Mouse (Mus musculus): ENCODE data around the gene Drp2.

Gene Drp2

DNA sequence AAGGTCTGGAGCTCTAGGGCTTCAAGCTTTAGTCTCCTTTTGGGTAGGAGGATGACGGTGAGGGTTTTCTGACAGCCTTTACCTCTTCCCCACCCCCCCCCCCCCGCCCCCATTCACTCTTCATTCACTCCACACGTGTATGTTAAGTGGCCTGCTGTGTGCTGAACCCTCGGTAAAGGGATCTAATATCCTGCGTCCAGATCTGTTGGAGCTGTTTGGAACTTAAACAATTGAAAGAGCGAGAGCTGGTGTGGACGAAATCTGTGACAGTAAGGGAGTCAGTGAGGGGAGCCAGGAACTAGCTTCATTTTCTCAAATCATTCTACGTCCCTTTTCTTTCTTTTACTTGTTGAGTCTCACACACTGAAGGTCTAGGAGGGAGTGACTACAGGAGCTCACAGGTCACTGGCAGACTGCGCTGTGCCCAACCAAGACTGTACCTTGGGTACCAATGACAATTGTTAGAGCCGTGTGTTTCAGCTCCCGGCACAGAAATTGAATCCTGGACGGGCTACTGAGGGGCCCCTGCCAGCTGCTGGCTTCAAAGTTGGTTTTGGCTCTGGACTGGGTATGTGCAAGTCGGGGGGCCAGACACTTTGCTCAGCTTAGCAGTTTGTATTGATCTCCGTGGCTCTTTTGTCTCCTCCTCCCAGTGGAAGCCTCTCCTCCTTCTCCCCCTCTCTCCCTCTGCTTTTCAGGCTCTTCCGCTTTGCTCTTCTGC, at the start of gene Drp2:
Gene Drp2 (plus strand): TSS at position 689 of the 721 bp plus-strand sequence.
- in situ Hi-C loops (cut with MseI, MboI) = no loop called here

DNA sequence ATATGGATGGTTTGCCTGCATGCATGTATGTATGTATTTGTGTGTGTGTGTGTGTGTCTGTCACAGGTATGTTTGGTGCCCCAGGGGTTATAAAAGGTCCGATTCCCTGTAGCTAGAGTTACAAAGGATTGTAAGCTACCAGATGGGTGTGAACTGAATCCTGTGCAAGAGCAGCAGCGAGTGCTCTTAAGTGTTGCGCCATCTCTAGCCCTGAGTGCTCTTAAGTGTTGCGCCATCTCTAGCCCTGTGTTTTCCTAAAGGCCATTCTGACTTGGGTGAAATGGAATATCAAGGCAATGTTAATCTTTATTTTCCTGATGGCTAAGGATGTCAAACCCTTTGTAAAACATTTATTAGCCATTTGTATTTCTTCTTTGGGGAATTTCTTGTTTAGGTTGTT, 45.0 kb upstream of the Drp2 start:
- in situ Hi-C loops (cut with MseI, MboI) = no loop called here

DNA sequence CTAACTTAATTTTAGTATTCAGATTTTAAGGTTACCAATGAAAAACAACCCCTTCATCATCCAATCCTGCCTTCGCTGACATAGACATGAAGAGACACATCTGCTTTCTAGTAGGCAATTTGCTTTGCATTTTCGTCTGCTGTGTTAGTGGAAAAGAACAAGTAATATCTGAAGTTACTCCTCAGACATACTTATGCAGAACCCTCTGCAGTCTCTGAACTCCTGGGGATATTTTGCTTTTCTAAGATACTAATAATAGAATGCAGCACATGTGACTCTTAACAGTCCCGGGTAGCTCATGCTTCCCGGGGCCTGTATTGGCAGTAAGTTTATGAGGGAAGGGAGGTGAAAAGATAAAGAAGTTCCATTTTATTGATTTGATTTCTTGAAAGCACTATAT, 42.2 kb upstream of the Drp2 start:
- in situ Hi-C loops (cut with MseI, MboI) = no loop called here

DNA sequence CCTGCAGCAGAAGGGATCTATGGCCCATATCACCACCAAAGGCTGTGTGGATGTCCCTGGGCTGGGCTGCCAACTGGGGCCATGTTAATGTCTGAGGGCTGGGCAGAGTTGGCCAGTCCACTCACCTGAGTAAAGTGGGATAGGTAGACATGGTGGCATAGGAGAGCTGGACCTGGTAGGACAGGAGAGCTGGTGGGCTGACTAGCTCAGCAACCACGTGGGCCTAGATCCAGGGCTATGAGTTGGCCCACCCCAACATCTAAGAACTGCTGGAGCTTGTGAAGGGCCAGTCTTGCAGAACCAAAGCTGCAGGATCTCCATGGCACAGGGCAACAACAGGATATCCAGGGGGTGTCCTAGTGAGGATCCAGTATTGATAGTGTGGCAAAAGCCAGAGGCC, 38.9 kb upstream of the Drp2 start:
- in situ Hi-C loops (cut with MseI, MboI) = no loop called here

DNA sequence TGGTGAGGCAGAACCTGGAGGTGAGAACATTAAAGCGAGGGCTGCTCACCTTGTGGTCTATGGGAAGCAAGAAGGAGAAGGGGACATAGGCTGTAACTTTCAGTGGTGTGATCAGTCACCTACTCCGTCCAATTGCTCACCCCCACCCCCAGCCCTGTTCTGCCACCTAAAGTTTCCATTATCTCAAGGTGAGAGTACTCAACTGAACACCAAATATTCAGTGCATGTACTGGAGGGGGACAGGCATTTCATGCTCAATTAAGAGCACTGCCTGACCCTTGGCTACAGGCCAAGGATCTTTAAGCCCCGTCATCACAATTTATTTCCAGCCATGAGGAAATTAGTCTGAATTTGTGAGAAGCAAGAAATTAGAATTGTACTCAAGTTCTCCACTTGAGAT, 37.8 kb upstream of the Drp2 start:
- in situ Hi-C loops (cut with MseI, MboI) = no loop called here

DNA sequence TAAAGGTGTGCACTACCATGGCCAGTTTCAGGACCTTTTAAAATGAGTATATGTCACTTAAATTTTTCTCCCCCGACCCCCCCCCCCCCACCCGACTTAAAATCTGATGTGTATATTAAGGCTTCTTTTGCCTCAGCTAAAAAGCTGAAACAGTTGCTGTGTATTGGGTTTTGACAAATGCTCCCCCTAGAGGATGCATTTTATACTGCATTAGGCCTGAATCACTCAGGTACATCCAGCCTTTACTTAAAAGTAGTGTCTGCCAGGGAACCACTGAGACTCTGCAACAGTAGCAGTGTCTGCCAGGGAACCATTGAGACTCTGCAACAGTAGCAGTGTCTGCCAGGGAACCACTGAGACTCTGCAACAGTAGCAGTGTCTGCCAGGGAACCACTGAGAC, 33.1 kb upstream of the Drp2 start:
- in situ Hi-C loops (cut with MseI, MboI) = no loop called here

DNA sequence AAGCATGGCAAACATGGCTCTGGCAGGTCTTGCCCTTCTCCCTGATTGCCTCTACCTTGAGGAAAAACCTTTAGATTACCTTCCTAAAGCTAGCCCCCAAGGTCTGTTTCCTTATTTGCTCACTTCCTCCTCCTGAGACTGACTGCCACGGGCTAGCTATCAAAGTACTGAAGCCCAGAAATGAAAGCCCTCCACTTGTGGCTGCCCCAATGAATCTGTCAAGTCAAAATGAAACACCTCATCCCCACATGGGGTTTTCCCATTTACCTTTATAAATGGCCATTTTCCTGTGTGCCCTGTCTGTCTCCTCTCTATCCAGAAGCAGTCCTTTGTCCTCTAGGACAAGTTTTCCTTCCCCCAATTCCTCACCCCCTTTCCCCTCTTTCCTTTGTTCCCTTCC, 30.2 kb upstream of the Drp2 start:
- in situ Hi-C loops (cut with MseI, MboI) = no loop called here

DNA sequence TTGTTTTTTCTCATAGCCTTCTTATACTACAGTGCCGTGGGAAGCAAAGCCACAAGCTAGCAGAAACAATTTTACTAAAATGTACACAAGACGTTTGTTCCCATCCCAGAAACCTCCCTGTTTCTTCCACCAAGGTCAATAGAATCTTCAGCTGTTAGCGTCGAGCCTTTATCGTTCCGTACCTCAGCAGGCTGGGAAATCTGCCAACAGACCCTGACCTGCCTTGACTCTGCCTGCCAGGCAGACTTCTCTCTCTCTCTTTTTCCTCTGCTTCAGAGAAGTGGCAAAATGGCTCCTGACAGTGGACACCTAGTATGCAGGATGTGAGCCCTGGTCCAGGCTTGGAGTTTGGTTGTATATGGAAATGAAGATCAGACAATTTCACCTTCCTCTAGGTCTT, 19.5 kb upstream of the Drp2 start:
- in situ Hi-C loops (cut with MseI, MboI) = no loop called here

DNA sequence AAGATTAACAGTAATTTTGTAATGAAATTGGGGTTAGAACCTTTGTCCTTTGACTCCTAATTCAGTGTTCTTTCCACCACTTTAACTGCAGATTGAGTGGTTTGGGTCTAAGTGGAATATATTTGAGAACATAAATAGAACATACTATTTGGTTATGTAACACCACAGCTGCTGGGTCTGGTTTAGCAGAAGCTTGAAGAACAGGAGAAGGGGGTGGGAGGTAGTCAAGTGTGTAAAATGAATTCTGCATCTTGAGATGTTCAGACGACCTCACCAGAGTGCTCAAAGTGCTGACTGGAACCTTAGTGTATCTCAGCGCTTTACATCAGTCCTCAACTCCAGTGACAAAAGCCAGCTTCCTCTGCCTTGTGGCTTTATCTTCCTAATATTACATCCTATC, 5.4 kb upstream of the Drp2 start:
- in situ Hi-C loops (cut with MseI, MboI) = no loop called here

DNA sequence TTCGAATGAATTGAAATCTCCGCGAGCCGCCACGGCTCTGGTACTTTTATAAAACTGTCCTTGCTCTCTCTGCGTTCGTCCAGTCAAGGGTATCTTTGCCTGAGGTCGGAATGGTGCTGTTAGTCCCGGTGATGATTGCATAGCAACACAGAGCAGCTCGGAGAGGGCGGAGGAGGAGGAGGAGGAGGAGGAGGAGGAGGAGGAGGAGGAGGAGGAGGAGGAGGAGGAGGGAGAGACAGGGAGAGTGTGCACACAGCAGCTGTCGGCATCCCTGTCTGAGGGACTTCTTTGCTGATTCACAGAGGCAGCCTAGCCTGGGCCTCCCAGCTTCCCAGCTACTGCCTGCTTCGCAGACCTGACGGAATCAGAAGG, 219 bp downstream of the Drp2 start:
- in situ Hi-C loops (cut with MseI, MboI) = no loop called here

DNA sequence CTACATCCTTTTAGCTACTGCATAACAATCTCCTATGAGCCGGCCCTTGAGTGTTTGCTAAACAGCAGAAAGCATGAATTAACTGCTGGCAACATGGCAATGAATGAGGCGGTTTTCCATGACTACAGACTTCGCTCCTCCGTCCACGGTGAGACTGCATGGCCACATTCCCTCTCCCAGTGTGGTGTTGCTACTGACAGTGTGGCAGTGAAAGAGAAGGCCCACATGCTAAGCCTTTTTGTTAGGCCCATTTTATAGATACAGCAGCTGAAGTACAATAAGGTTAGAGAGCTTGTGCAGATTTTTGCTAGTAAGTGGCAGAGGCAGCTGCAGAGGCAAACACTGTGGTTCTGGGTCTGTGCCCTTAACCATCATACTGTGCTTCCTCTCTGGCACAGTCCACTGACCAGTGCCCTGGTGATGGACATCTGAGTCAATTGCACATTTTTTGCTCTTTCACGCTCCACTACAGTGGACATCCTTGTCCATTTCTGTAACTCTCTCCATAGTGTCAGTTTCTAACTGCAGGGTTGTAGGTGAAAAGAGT, 5.1 kb downstream of the Drp2 start:
- in situ Hi-C loops (cut with MseI, MboI) = no loop called here

DNA sequence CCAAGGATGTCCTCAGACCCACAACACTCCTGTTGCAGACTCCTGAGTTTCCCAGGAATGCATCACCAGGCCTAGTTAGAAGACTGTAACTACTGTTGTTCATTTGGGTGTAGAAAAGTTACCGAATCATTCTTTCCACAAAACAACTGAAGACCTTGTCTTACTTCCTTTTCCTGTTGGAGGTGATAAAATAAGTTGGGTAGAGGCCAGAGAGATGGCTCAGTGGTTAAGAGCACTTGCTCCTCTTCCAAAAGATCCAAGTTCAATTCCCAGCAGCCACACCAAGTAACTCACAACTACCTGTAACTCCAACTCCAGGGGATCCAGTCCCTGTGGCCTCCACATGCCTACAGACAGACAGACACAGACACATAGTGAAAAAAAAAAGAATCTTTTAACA, 7.7 kb downstream of the Drp2 start:
- in situ Hi-C loops (cut with MseI, MboI) = no loop called here

DNA sequence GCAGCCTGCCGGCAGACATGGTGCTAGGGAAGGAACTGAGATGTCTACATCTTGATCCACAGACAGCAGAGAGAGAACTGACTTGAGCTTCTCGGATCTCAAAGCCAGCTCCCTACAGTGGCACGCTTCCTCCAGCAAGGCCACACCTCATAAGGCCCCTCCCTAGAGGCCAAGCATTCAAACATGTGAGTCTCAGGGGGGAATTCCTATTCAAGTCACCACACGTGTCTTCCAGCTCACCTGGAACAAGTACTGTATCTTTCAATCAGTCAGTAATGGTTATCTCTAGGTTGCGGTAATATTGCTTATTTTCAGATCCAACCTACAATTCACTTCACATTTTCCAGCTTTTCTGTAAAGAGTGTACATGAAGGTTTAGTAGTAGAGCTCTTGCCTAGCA, 15.7 kb downstream of the Drp2 start:
- in situ Hi-C loops (cut with MseI, MboI) = no loop called here

DNA sequence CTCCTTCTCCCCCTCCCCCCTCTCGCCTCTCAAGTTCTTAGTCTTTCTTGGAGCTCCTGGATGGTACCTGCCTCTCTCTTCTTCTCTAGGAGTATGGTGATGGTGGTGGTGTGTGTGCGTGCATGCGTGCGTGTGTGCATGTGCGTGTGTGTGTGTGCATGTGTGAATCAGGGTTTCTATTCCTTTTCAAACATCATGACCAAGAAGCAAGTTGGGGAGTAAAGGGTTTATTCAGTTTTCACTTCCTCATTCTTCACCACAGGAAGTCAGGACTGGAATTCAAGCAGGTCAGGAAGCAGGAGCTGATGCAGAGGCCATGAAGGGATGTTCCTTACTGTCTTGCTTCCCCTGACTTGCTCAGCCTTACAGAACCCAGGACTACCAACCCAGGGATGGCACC, 19.9 kb downstream of the Drp2 start:
- in situ Hi-C loops (cut with MseI, MboI) = no loop called here

DNA sequence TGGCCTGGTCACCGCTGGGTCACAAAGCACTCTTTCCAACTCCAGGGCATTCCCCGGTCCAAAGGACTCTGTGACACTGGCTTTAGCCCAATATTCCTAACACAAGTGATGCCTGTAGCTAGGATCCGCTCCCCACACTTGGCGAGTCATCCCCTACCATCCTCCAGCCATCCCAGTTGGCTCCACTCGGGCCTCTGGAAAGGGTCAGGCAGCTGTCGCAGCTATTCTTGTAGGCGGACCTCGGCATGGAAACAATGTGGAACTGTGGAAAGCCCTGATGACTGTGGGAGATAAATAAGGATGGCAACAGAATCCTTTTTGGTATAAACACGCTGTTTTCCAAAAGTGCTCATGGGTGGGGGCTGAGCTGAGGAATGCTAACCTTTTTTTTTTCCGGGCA, 21.4 kb downstream of the Drp2 start:
- in situ Hi-C loops (cut with MseI, MboI) = no loop called here

DNA sequence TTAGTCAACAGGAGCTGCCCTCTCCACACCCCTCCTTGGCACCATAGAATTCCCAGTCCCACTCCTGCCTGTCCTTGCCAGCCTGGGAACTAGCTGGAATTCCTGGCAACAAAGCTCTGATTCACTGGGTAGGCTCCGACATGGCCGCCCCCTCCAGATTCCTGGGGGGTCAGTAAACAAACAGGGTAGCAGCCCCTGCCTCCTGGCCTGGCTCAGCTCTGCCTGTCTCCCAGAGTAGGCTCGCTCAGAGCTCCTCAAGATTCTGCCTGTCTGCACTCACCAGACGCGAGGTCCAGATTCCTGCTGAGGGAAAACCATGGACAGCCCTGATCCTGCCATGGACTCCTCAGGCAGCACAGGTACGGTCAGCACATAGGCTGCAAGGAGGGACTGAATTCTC, 22.5 kb downstream of the Drp2 start:
- in situ Hi-C loops (cut with MseI, MboI) = no loop called here

DNA sequence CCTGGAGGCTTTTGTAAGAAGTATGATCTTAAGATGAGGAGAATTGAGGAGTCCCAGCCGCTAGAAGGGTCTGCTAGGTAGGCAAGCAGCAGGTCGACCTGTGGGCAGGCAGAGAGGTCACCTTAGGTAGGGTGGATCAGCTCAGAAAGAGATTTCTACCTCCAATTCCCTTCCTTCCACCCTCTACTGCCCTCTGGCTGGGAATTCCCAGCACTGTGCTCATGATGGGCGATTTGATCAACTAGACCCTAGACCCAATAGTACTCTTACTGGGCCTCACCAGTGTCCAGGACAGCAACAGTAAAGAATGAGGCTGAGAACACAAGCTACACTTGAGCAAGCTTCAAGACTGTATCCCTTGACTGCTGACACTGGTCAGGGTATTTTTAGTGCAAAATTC, 23.0 kb downstream of the Drp2 start:
- in situ Hi-C loops (cut with MseI, MboI) = no loop called here

DNA sequence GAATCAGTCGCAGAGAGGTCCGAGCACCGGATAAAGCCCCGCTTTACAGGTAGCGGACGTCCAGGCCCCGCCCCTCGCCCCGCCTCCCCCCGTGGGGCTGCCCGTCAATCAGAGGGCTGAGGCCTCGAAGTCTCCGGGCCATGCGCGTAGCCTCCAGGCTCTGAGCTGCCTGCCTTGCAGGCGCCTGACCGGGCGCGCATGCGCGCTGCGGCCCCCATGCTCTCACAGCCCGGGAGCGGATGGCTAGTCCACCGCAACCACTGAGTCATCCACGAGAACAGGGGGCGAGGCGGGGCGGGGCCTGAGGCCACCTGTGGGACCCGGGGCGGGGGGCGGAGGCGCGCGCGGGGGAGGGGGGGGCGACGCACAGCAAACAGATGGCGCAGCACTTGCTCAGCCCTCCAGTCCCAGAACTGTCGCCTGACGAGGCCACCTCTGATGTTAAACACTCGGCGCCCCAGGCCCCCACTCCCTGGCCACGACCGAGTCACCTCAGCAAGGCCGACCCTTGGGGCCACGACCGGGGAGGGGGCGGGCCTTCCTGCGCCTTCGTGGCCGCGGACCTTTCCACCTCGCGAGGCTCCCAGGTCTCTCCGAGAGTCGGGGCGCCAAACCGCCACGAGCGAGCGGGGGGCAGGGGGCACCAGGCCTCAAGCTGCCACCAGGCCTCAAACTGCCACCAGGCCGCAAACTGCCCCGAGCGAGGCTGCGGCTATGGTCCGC, 70.8 kb downstream of the Drp2 start:
- in situ Hi-C loops (cut with MseI, MboI) = no loop called here

DNA sequence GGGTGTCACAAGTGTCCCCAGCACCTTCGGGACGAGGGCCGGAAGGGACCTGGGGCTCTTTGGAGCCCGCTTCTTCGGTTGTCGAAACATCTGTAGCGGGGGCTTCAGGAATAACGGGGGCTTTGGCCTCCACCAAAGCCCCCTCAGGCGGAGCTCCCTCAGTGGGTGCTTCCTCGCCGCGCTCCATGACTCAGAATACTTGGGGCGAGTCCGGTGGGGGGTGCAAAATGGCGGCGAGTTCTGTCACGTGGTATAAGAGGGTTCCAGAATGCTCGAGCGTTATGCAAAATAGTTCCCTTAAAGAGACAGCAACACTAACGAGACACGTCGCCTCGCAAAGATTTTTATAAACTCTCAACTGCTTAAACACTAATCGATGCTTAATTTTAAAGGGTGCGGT, 71.9 kb downstream of the Drp2 start, which contains the start of gene Taf7l:
Gene Taf7l (minus strand): TSS at position 201 of the 400 bp plus-strand sequence.
- in situ Hi-C loops (cut with MseI, MboI) = no loop called here

DNA sequence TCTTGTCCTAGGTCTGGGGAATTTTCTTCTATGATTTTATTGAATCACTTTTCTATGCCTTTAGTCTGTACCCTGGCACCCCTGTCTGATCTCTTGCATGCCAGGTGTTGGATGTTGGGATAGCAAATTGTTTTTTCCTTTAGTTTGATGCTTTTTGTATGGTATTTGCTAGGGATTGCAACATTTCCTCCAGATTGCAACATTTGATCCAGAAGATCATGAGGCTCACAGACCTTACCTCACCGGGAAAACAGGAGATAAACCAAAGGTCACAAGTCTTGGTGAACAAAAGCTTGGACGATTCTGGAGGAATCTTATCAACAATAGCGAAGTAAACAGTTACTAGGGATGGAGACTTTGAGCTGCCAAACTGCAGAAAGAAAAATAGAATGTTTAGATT, 77.4 kb downstream of the Drp2 start:
- in situ Hi-C loops (cut with MseI, MboI) = no loop called here

DNA sequence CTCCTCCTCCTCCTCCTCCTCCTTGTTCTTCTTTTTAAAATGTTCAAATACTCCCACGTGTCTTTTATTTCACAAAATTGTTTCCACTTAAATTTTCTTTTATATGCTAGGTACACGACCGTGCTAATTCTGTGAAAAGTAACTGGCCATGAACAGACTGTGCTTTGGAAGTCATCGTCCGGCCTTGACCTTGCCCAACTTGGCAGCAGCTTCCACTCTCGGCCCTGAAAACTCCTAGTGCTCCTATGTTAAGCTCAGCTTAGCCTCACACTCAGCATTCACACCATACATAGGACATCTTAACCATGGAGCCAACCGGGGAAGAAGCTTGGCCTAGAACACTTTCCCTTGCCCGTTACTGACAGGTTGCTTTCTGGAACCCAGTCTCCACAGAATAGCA, 96.3 kb downstream of the Drp2 start:
- in situ Hi-C loops (cut with MseI, MboI) = no loop called here
